Mouse (Mus musculus): ENCODE data around the gene Eomes.

Eomes gene

GRCm38 (mm10) chr9:118488138-118488895 is 10.3 kb downstream of the Eomes start:
- DNase-seq: peak; percentile 62 to 72

GRCm38 (mm10) chr9:118488896-118489578 is 11.0 kb downstream of the Eomes start:
- no peak for DNase-seq

GRCm38 (mm10) chr9:118489579-118490019 is 11.6 kb downstream of the Eomes start:
- DNase-seq: peak; percentile 73 to 74

- no peak for DNase-seq
Observed at GRCm38 (mm10) chr9:118491195-118491594, 13.2 kb downstream of the Eomes start.

GRCm38 (mm10) chr9:118492932-118493698 is 15.1 kb downstream of the Eomes start:
- DNase-seq: no peak

GRCm38 (mm10) chr9:118494106-118494505 is 16.1 kb downstream of the Eomes start:
- no peak for DNase-seq

GRCm38 (mm10) chr9:118495933-118496332 is 17.9 kb downstream of the Eomes start:
- no peak for DNase-seq

GRCm38 (mm10) chr9:118496952-118497351 is 18.9 kb downstream of the Eomes start:
- no peak for DNase-seq

- no peak for DNase-seq
Observed at GRCm38 (mm10) chr9:118498061-118498460, 20.0 kb downstream of the Eomes start.

GRCm38 (mm10) chr9:118500963-118501362 is 23.0 kb downstream of the Eomes start:
- no peak for DNase-seq

- peak; percentile 58 to 79 for DNase-seq
Observed at GRCm38 (mm10) chr9:118504656-118505055, 26.6 kb downstream of the Eomes start.

- DNase-seq: peak; percentile 91 to 96
Observed at GRCm38 (mm10) chr9:118506020-118506403, 28.0 kb downstream of the Eomes start, which contains the start of gene Golga4. Golga4 (plus strand) TSS chr9:118506267.

- peak; percentile 49 to 75 for DNase-seq
Observed at GRCm38 (mm10) chr9:118506404-118507231, 28.6 kb downstream of the Eomes start.

- DNase-seq: peak; percentile 59 to 87
Observed at GRCm38 (mm10) chr9:118507552-118507951, 29.5 kb downstream of the Eomes start.

GRCm38 (mm10) chr9:118508601-118509000 is 30.6 kb downstream of the Eomes start:
- no peak for DNase-seq

GRCm38 (mm10) chr9:118510941-118511690 is 33.1 kb downstream of the Eomes start:
- DNase-seq: peak; percentile 69 to 83

- peak in 1 of 2 experiments; percentile 63 for DNase-seq
Observed at GRCm38 (mm10) chr9:118512681-118513233, 34.7 kb downstream of the Eomes start.

- no peak for DNase-seq
Observed at GRCm38 (mm10) chr9:118515476-118515875, 37.5 kb downstream of the Eomes start.

- DNase-seq: no peak
Observed at GRCm38 (mm10) chr9:118516162-118516561, 38.1 kb downstream of the Eomes start.

- no peak for DNase-seq
Observed at GRCm38 (mm10) chr9:118517619-118518018, 39.6 kb downstream of the Eomes start.

- no peak for DNase-seq
Observed at GRCm38 (mm10) chr9:118519101-118519500, 41.1 kb downstream of the Eomes start.
